Mouse (Mus musculus): ENCODE data around the gene Chac1. TPM values are rescaled to one million over a fixed set of nuclear protein-coding genes. Genes with fewer than 3 reads are reported as not detected.

Gene Chac1
- polyA plus RNA-seq, 1 experiment from 2014 or later = 0.20 TPM

DNA sequence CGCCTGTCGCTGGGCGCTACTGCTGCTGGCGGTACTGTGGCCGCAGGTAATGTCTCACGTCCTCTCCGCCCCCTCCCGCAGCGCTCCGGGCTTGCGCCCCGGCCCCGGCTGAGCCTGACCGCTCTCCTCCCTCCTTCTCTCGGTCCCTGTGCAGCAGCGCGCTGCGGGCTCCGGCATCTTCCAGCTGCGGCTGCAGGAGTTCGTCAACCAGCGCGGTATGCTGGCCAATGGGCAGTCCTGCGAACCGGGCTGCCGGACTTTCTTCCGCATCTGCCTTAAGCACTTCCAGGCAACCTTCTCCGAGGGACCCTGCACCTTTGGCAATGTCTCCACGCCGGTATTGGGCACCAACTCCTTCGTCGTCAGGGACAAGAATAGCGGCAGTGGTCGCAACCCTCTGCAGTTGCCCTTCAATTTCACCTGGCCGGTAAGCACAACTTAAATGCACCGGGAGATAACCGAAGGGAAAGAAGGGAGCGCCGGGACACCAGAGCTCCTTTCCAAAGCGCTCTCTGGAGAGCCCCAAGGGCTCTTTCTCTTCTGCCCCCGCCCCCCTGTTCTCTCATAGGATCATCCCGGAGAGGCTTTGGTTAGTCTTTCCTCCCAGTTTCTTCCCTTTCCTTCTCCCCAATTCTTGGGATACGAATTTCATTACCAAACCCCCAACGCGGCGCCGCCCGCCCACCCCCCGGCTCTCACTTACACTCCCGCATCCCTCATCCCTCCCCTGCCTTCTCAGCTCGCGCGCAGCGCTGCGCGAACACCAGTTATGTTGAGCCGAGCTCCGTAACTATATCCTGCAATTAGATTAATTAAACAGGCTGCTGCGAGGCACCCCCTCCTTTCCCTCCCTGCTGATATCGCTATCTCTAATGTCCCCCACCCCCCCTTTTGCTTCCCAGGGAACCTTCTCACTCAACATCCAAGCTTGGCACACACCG, 24.6 kb upstream of the Chac1 start:
- ATAC-seq (ENCODE audit: insufficient number of reproducible peaks, insufficient read depth, low FRiP score, low read depth) = no peak
- peak overlapping the region; percentile 51 for H3K4me3 ChIP-seq (ENCODE audit: low read depth, low read length)

GRCm38 (mm10) chr2:119327102-119327480, 23.9 kb upstream of the Chac1 start:
- no peaks in the 10 kb centered on the region for H3K36me3 ChIP-seq (ENCODE audit: control insufficient read depth, insufficient read depth, low read length)
- peak overlapping the region; percentile 92 for H3K4me2 ChIP-seq (replicated peaks; ENCODE audit: low read depth, low read length)
- H3K27ac ChIP-seq (ENCODE audit: low read length) = no peak overlapping the region; the same call in 1 of the 2 replicates
- H3K4me1 ChIP-seq (ENCODE audit: control insufficient read depth, insufficient read depth, low read length) = peaks cover 31% of the 10 kb centered on the region
- peak overlapping the region; percentile 51 for H3K4me3 ChIP-seq (ENCODE audit: low read depth, low read length)
- peaks cover 36% of the 10 kb centered on the region for H3K27me3 ChIP-seq (ENCODE audit: control insufficient read depth, insufficient read depth, low read length)
- 0% methylated on average over 30 of the region's 30 CpGs for WGBS
- no peak for ATAC-seq (ENCODE audit: insufficient number of reproducible peaks, insufficient read depth, low FRiP score, low read depth)
- no peaks in the 10 kb centered on the region for H3K9me3 ChIP-seq (ENCODE audit: control insufficient read depth, low read depth, low read length)
- H3K9ac ChIP-seq (replicated peaks; ENCODE audit: low read depth, low read length) = peak overlapping the region; percentile 25; the same call in 1 of the 2 replicates

More for the DNA sequence above, 24.6 kb upstream of the Chac1 start:
- Histone ChIP-seq H3K4me1 (ENCODE audit: control insufficient read depth, insufficient read depth, low read length) (peaks cover 37% of the 10 kb centered on the region), H3K9ac (replicated peaks; ENCODE audit: low read depth, low read length) (peak overlapping the region; percentile 14; the same call in 1 of the 2 replicates), H3K4me2 (replicated peaks; ENCODE audit: low read depth, low read length) (peak overlapping the region; percentile 92), H3K27me3 (ENCODE audit: control insufficient read depth, insufficient read depth, low read length) (peaks cover 42% of the 10 kb centered on the region), H3K27ac (ENCODE audit: low read length) (peak overlapping the region; percentile 27; the same call in 1 of the 2 replicates), H3K9me3 (ENCODE audit: control insufficient read depth, low read depth, low read length) (no peaks in the 10 kb centered on the region), H3K36me3 (ENCODE audit: control insufficient read depth, insufficient read depth, low read length) (no peaks in the 10 kb centered on the region)
- WGBS = under 1% methylated on average over 61 of the region's 61 CpGs

DNA sequence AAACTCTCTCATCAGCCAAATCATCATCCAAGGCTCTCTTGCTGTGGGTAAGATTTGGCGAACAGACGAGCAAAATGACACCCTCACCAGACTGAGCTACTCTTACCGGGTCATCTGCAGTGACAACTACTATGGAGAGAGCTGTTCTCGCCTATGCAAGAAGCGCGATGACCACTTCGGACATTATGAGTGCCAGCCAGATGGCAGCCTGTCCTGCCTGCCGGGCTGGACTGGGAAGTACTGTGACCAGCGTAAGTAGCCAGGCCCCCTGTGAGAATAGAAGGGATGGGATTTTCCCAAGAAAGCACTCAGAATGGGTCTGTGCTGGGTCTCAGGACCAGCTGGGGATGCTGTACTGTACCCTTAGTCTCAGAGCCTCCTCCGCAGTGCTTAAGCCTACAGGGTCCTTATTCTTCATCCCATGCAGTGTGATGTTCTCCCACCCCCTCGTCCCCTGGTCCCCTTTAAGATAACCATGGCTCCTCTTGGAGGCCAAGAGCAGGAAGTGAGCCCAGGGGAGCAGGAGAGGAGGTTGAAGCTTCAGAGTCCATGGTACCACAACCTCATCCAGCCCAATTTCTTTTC, 23.0 kb upstream of the Chac1 start:
- Histone ChIP-seq H3K4me1 (ENCODE audit: control insufficient read depth, insufficient read depth, low read length) (peaks cover 23% of the 10 kb centered on the region), H3K36me3 (ENCODE audit: control insufficient read depth, insufficient read depth, low read length) (no peaks in the 10 kb centered on the region), H3K27me3 (ENCODE audit: control insufficient read depth, insufficient read depth, low read length) (peaks cover 26% of the 10 kb centered on the region), H3K9ac (replicated peaks; ENCODE audit: low read depth, low read length) (0 out of 2 replicates have a peak overlapping the region, but pooled peaks have one; percentile 25), H3K4me2 (replicated peaks; ENCODE audit: low read depth, low read length) (peak overlapping the region; percentile 92; the same call in 1 of the 2 replicates), H3K9me3 (ENCODE audit: control insufficient read depth, low read depth, low read length) (no peaks in the 10 kb centered on the region), H3K4me3 (ENCODE audit: low read depth, low read length) (peak overlapping the region; percentile 51), H3K27ac (ENCODE audit: low read length) (no peak overlapping the region)
- ATAC-seq (ENCODE audit: insufficient number of reproducible peaks, insufficient read depth, low FRiP score, low read depth) = no peak
- WGBS = 30% methylated on average over 11 of the region's 11 CpGs

DNA sequence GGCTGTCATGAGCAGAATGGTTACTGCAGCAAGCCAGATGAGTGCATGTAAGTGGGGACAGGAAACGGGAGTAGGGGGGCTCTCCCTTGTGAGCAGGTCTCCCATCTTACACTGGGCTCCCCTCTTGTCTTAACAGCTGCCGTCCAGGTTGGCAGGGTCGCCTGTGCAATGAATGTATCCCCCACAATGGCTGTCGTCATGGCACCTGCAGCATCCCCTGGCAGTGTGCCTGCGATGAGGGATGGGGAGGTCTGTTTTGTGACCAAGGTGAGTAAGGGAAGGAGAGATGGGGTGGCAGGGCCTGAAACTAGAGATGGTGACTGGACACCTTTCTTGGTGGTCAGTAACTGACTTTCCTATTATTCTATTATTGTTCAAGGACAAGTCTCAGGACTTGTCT, 22.5 kb upstream of the Chac1 start:
- Histone ChIP-seq H3K9ac (replicated peaks; ENCODE audit: low read depth, low read length) (no peak overlapping the region), H3K4me3 (ENCODE audit: low read depth, low read length) (0 out of 2 replicates have a peak overlapping the region, but pooled peaks have one; percentile 51), H3K27ac (ENCODE audit: low read length) (no peak overlapping the region), H3K27me3 (ENCODE audit: control insufficient read depth, insufficient read depth, low read length) (peaks cover 21% of the 10 kb centered on the region), H3K4me2 (replicated peaks; ENCODE audit: low read depth, low read length) (peak overlapping the region; percentile 92; the same call in 1 of the 2 replicates), H3K9me3 (ENCODE audit: control insufficient read depth, low read depth, low read length) (no peaks in the 10 kb centered on the region), H3K4me1 (ENCODE audit: control insufficient read depth, insufficient read depth, low read length) (peaks cover 23% of the 10 kb centered on the region), H3K36me3 (ENCODE audit: control insufficient read depth, insufficient read depth, low read length) (no peaks in the 10 kb centered on the region)
- WGBS = 37% methylated on average over 5 of the region's 5 CpGs
- ATAC-seq (ENCODE audit: insufficient number of reproducible peaks, insufficient read depth, low FRiP score, low read depth) = no peak

DNA sequence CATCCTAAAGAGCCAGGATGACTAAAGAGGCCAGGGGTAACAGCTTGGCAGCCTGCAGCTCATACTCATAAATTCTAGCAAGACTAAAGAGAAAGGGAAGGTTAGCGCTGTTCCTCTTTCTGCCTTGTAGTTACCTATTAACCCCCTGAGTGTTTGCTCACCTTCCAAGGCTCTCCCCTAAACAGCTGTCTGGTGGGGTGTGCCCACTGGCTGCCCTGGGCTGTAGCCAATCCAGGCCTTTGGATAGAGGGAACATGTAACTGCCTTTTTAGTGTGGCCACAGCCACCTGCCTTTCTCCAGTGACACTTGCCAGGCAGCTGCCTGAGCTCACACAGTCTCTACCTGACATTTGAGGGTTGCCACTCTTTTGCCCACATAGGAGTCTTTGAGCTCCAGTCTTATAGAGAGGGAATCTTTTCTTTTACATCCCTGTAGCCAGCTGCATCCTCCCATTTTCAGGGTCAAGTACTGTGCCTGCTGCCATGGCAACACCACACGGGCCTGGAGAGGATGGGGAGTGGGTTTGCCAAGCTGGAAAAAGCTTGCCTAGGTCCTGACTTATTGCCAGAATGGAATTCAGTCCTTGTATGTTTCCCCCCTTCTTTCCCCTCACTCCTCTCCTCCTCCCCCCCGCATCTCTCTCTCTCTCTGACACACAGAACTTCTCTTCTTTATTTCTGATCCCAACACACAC, 21.8 kb upstream of the Chac1 start:
- H3K27ac ChIP-seq (ENCODE audit: low read length) = no peak overlapping the region
- H3K27me3 ChIP-seq (ENCODE audit: control insufficient read depth, insufficient read depth, low read length) = peaks cover 15% of the 10 kb centered on the region
- ATAC-seq (ENCODE audit: insufficient number of reproducible peaks, insufficient read depth, low FRiP score, low read depth) = peak; percentile 59; the same call in 1 of the 2 replicates
- H3K4me3 ChIP-seq (ENCODE audit: low read depth, low read length) = no peak overlapping the region
- no peaks in the 10 kb centered on the region for H3K9me3 ChIP-seq (ENCODE audit: control insufficient read depth, low read depth, low read length)
- H3K36me3 ChIP-seq (ENCODE audit: control insufficient read depth, insufficient read depth, low read length) = no peaks in the 10 kb centered on the region
- no peak overlapping the region for H3K9ac ChIP-seq (replicated peaks; ENCODE audit: low read depth, low read length)
- 49% methylated on average over 3 of the region's 3 CpGs for WGBS
- peaks cover 23% of the 10 kb centered on the region for H3K4me1 ChIP-seq (ENCODE audit: control insufficient read depth, insufficient read depth, low read length)
- peak overlapping the region; percentile 16; the same call in 1 of the 2 replicates for H3K4me2 ChIP-seq (replicated peaks; ENCODE audit: low read depth, low read length)

DNA sequence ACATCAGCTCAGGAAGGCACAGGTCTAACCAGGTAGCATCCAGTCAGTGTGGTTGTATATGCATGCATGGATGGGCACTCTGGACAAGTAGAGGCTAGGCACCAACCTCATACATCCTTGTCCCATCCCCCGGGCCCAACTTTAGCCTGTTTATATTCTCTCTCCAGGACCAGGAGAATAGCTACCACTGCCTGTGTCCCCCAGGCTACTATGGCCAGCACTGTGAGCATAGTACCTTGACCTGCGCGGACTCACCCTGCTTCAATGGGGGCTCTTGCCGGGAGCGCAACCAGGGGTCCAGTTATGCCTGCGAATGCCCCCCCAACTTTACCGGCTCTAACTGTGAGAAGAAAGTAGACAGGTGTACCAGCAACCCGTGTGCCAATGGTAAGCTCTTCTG, 20.2 kb upstream of the Chac1 start:
- no peak for ATAC-seq (ENCODE audit: insufficient number of reproducible peaks, insufficient read depth, low FRiP score, low read depth)
- Histone ChIP-seq H3K27me3 (ENCODE audit: control insufficient read depth, insufficient read depth, low read length) (0 out of 2 replicates have a peak, but pooled peaks cover 7% of the 10 kb centered on the region), H3K4me1 (ENCODE audit: control insufficient read depth, insufficient read depth, low read length) (peaks cover 12% of the 10 kb centered on the region), H3K36me3 (ENCODE audit: control insufficient read depth, insufficient read depth, low read length) (no peaks in the 10 kb centered on the region), H3K9ac (replicated peaks; ENCODE audit: low read depth, low read length) (no peak overlapping the region), H3K27ac (ENCODE audit: low read length) (no peak overlapping the region), H3K4me3 (ENCODE audit: low read depth, low read length) (no peak overlapping the region), H3K4me2 (replicated peaks; ENCODE audit: low read depth, low read length) (no peak overlapping the region; the same call in 1 of the 2 replicates), H3K9me3 (ENCODE audit: control insufficient read depth, low read depth, low read length) (no peaks in the 10 kb centered on the region)
- WGBS = 89% methylated on average over 8 of the region's 8 CpGs

DNA sequence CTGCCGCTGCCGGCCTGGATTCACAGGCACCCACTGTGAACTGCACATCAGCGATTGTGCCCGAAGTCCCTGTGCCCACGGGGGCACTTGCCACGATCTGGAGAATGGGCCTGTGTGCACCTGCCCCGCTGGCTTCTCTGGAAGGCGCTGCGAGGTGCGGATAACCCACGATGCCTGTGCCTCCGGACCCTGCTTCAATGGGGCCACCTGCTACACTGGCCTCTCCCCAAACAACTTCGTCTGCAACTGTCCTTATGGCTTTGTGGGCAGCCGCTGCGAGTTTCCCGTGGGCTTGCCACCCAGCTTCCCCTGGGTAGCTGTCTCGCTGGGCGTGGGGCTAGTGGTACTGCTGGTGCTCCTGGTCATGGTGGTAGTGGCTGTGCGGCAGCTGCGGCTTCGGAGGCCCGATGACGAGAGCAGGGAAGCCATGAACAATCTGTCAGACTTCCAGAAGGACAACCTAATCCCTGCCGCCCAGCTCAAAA, 18.8 kb upstream of the Chac1 start:
- Histone ChIP-seq H3K36me3 (ENCODE audit: control insufficient read depth, insufficient read depth, low read length) (no peaks in the 10 kb centered on the region), H3K4me3 (ENCODE audit: low read depth, low read length) (no peak overlapping the region), H3K9ac (replicated peaks; ENCODE audit: low read depth, low read length) (no peak overlapping the region), H3K4me1 (ENCODE audit: control insufficient read depth, insufficient read depth, low read length) (no peaks in the 10 kb centered on the region), H3K27ac (ENCODE audit: low read length) (no peak overlapping the region), H3K27me3 (ENCODE audit: control insufficient read depth, insufficient read depth, low read length) (0 out of 2 replicates have a peak, but pooled peaks cover 3% of the 10 kb centered on the region), H3K4me2 (replicated peaks; ENCODE audit: low read depth, low read length) (no peak overlapping the region), H3K9me3 (ENCODE audit: control insufficient read depth, low read depth, low read length) (no peaks in the 10 kb centered on the region)
- no peak for ATAC-seq (ENCODE audit: insufficient number of reproducible peaks, insufficient read depth, low FRiP score, low read depth)
- WGBS = 73% methylated on average over 24 of the region's 24 CpGs

- H3K4me3 ChIP-seq (ENCODE audit: low read depth, low read length) = no peak overlapping the region
- no peak overlapping the region for H3K27ac ChIP-seq (ENCODE audit: low read length)
- 0 out of 2 replicates have a peak, but pooled peaks cover 4% of the 10 kb centered on the region for H3K4me1 ChIP-seq (ENCODE audit: control insufficient read depth, insufficient read depth, low read length)
- H3K36me3 ChIP-seq (ENCODE audit: control insufficient read depth, insufficient read depth, low read length) = no peaks in the 10 kb centered on the region
- H3K9ac ChIP-seq (replicated peaks; ENCODE audit: low read depth, low read length) = no peak overlapping the region
- H3K27me3 ChIP-seq (ENCODE audit: control insufficient read depth, insufficient read depth, low read length) = no peaks in the 10 kb centered on the region
- no peak overlapping the region for H3K4me2 ChIP-seq (replicated peaks; ENCODE audit: low read depth, low read length)
- no peak for ATAC-seq (ENCODE audit: insufficient number of reproducible peaks, insufficient read depth, low FRiP score, low read depth)
- 52% methylated on average over 1 of the region's 1 CpGs for WGBS
- H3K9me3 ChIP-seq (ENCODE audit: control insufficient read depth, low read depth, low read length) = no peaks in the 10 kb centered on the region
Observed at GRCm38 (mm10) chr2:119334135-119334534, 16.9 kb upstream of the Chac1 start.

All from stomach, embryonic 14.5 days (tissue).